Mouse (Mus musculus) heart, adult 9 months (tissue): ENCODE measurements around the gene Slc6a20a.

ENCODE experiments used
- DNase-seq, 2 experiments: peaks; one replicate each; pipeline ENCODE4 v3.0.0; 2022; ENCODE audit warnings: low spot score in 2 of 2

Slc6a20a gene

GRCm38 (mm10) chr9:123638231-123638630 lies 40.5 kb downstream of the Slc6a20a start:
- DNase-seq, result no peak

GRCm38 (mm10) chr9:123636771-123637170 lies 41.9 kb downstream of the Slc6a20a start:
- DNase-seq, result no peak

- no peak for DNase-seq
Measured at GRCm38 (mm10) chr9:123632993-123633392, 45.7 kb downstream of the Slc6a20a start.

GRCm38 (mm10) chr9:123632281-123632680 lies 46.4 kb downstream of the Slc6a20a start, which contains the start of gene Slc6a20b:
Gene Slc6a20b (minus strand): TSS chr9:123632565.
- DNase-seq, result no peak

- no peak for DNase-seq
Measured at GRCm38 (mm10) chr9:123631666-123632065, 47.0 kb downstream of the Slc6a20a start.

- no peak for DNase-seq
Measured at GRCm38 (mm10) chr9:123625821-123626220, 52.9 kb downstream of the Slc6a20a start.

- no peak for DNase-seq
Measured at GRCm38 (mm10) chr9:123624741-123625140, 53.9 kb downstream of the Slc6a20a start.

- no peak for DNase-seq
Measured at GRCm38 (mm10) chr9:123620311-123621098, 58.2 kb downstream of the Slc6a20a start.

GRCm38 (mm10) chr9:123601529-123601928 lies 77.2 kb downstream of the Slc6a20a start:
- DNase-seq, result no peak

- no peak for DNase-seq
Measured at GRCm38 (mm10) chr9:123597376-123597775, 81.3 kb downstream of the Slc6a20a start.

GRCm38 (mm10) chr9:123596910-123597309 lies 81.8 kb downstream of the Slc6a20a start:
- no peak for DNase-seq

- DNase-seq, result no peak
Measured at GRCm38 (mm10) chr9:123595194-123595593, 83.5 kb downstream of the Slc6a20a start.

- DNase-seq, result no peak
Measured at GRCm38 (mm10) chr9:123589240-123589910, 89.3 kb downstream of the Slc6a20a start.
